Mouse (Mus musculus) G1E (cell line): ENCODE measurements around the gene Slc36a2. TPM values are rescaled to one million over a fixed set of nuclear protein-coding genes. Genes with fewer than 3 reads are reported as not detected.

Experiments
- ATAC-seq: 2 replicates; pipeline ENCODE4 v1.8.0; 2016; ENCODE audit warnings: mild to moderate bottlenecking; ENCODE audit not compliant: insufficient number of reproducible peaks, poor library complexity, low FRiP score, severe bottlenecking; ENCODE audit errors: extremely low read depth
- DNase-seq: peaks from one replicate; pipeline ENCODE4 v3.0.0; 2012; ENCODE audit warnings: low spot score
- H3K27me3 ChIP-seq: 2 replicates; pipeline ENCODE4 v1.6.1; 2012; ENCODE audit warnings: mild to moderate bottlenecking, low read length, inconsistent platforms; ENCODE audit not compliant: insufficient read depth
- H3K36me3 ChIP-seq: replicated peaks from 2 replicates; pipeline ENCODE3; 2012; ENCODE audit warnings: mild to moderate bottlenecking, inconsistent platforms
- H3K4me1 ChIP-seq: 2 replicates; pipeline ENCODE4 v1.6.1; 2012; ENCODE audit warnings: low read depth, low read length, inconsistent platforms, mixed read lengths; ENCODE audit not compliant: insufficient read depth
- H3K4me3 ChIP-seq: 2 replicates; pipeline ENCODE4 v1.5.1; 2012; ENCODE audit warnings: low read depth, mild to moderate bottlenecking, inconsistent platforms, low read length, moderate library complexity, mixed read lengths
- H3K9me3 ChIP-seq: replicated peaks from 2 replicates; pipeline ENCODE4 v1.6.1; 2012; ENCODE audit warnings: inconsistent platforms
- CTCF ChIP-seq: IDR thresholded peaks from 2 replicates; pipeline ENCODE4 v1.5.1; 2012; ENCODE audit warnings: low read depth, low read length, inconsistent platforms, mixed read lengths
- GATA1 ChIP-seq: IDR thresholded peaks from 2 replicates; pipeline ENCODE4 v1.6.1; 2012; ENCODE audit warnings: borderline replicate concordance, low read length, inconsistent platforms, mixed read lengths
- GATA2 ChIP-seq: IDR thresholded peaks from 2 replicates; pipeline ENCODE4 v1.6.1; 2012; ENCODE audit warnings: low read depth, low read length, inconsistent platforms, borderline replicate concordance
- POLR2AphosphoS5 ChIP-seq: IDR thresholded peaks from 2 replicates; pipeline ENCODE4 v1.6.1; 2012; ENCODE audit warnings: low read depth, low read length, inconsistent platforms; ENCODE audit not compliant: insufficient replicate concordance
- TAL1 ChIP-seq: conservative IDR thresholded peaks from 2 replicates; pipeline ENCODE4 v1.6.1; 2012; ENCODE audit warnings: low read depth, low read length, inconsistent platforms, mixed read lengths
- polyA plus RNA-seq: library from polyadenylated mRNA; stranded (reverse); fragments of >175 nt; gene quantifications from 2 replicates; pipeline ENCODE4 v1.2.3, GENCODE M21; 2012
- total RNA-seq, 2 experiments: library from RNA; stranded (forward) in 1 of 2; stranded (reverse) in 1 of 2; fragments of 200-1000 nt in 1 of 2; fragments of >200 nt in 1 of 2; fragmentation: Nextera tagmentation in 1 of 2; gene quantifications; 2 replicates each; pipeline ENCODE4 v1.2.3; 2014 to 2017

The Slc36a2 gene
- total and polyA plus RNA-seq, 3 experiments = 0.16 TPM; not detected in 2

GRCm38 (mm10) chr11:55190216-55190615, 5.3 kb upstream of the Slc36a2 start:
- no peaks in the 10 kb centered on the region for H3K9me3 ChIP-seq

GRCm38 (mm10) chr11:55187777-55188176, 2.9 kb upstream of the Slc36a2 start:
- no peak for TF ChIP-seq POLR2AphosphoS5
- no peak for TF ChIP-seq GATA1
- no peak for TF ChIP-seq CTCF
- TF ChIP-seq TAL1 = no peak
- TF ChIP-seq GATA2 = no peak
- Histone ChIP-seq H3K9me3 (no peaks in the 10 kb centered on the region), H3K27me3 (peaks cover 9% of the 10 kb centered on the region; the same call in 1 of the 2 replicates), H3K36me3 (no peaks in the 10 kb centered on the region), H3K4me1 (no peaks in the 10 kb centered on the region), H3K4me3 (no peak overlapping the region)
- DNase-seq = no peak
- ATAC-seq = no peak

More at GRCm38 (mm10) chr11:55190216-55190615, 5.3 kb upstream of the Slc36a2 start:
- Histone ChIP-seq H3K27me3 (no peaks in the 10 kb centered on the region), H3K4me3 (no peak overlapping the region), H3K4me1 (no peaks in the 10 kb centered on the region), H3K36me3 (no peaks in the 10 kb centered on the region)
- TF ChIP-seq POLR2AphosphoS5 = no peak
- TF ChIP-seq CTCF = no peak
- TF ChIP-seq TAL1 = no peak
- TF ChIP-seq GATA2 = no peak
- no peak for TF ChIP-seq GATA1
- ATAC-seq (no peak), DNase-seq (no peak)

- peaks cover 9% of the 10 kb centered on the region; the same call in 1 of the 2 replicates for H3K27me3 ChIP-seq
- ATAC-seq = no peak
- no peaks in the 10 kb centered on the region for H3K9me3 ChIP-seq
- DNase-seq = no peak
- TF ChIP-seq GATA2 (no peak), GATA1 (no peak), TAL1 (no peak), CTCF (no peak), POLR2AphosphoS5 (no peak)
- no peaks in the 10 kb centered on the region for H3K4me1 ChIP-seq
- no peaks in the 10 kb centered on the region for H3K36me3 ChIP-seq
- no peak overlapping the region for H3K4me3 ChIP-seq
Observed at GRCm38 (mm10) chr11:55187292-55187691, 2.4 kb upstream of the Slc36a2 start.

- no peak overlapping the region for H3K4me3 ChIP-seq
Observed at GRCm38 (mm10) chr11:55184246-55184645, 631 bp downstream of the Slc36a2 start.

DNA sequence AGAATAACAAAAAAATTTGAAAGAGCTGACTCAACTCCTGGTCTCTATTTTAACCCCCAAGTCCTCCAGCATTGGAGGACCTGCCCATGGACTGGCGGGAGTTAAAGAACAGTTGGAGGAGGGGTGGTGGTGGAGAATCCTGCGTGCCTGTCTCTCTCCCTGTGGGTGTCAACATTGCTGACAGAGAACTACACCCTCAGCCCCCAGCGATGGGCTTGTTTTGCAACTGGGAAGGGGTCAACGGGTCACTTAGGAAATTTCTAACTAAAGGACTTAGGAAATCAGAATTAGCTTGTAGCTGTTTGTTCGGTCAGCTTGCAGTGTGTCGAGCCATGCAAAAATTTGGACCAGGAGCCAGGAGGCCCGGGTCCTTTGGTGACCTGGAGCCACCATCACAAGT, 1.8 kb downstream of the Slc36a2 start:
- TF ChIP-seq GATA1 (no peak), POLR2AphosphoS5 (no peak), CTCF (no peak), TAL1 (no peak), GATA2 (no peak)
- no peak for ATAC-seq
- no peaks in the 10 kb centered on the region for H3K4me1 ChIP-seq
- no peak overlapping the region for H3K4me3 ChIP-seq
- DNase-seq = no peak
- H3K9me3 ChIP-seq = no peaks in the 10 kb centered on the region
- H3K27me3 ChIP-seq = peaks cover 9% of the 10 kb centered on the region; the same call in 1 of the 2 replicates
- H3K36me3 ChIP-seq = no peaks in the 10 kb centered on the region

More at GRCm38 (mm10) chr11:55184246-55184645, 631 bp downstream of the Slc36a2 start:
- Histone ChIP-seq H3K4me1 (no peaks in the 10 kb centered on the region), H3K27me3 (peaks cover 9% of the 10 kb centered on the region; the same call in 1 of the 2 replicates), H3K36me3 (no peaks in the 10 kb centered on the region), H3K9me3 (no peaks in the 10 kb centered on the region)
- TF ChIP-seq GATA1 (no peak), GATA2 (no peak), POLR2AphosphoS5 (no peak), CTCF (no peak), TAL1 (no peak)
- no peak for DNase-seq
- no peak for ATAC-seq

GRCm38 (mm10) chr11:55179856-55180255, 5.0 kb downstream of the Slc36a2 start:
- Histone ChIP-seq H3K36me3 (no peaks in the 10 kb centered on the region), H3K27me3 (peaks cover 9% of the 10 kb centered on the region; the same call in 1 of the 2 replicates), H3K4me1 (no peaks in the 10 kb centered on the region), H3K9me3 (no peaks in the 10 kb centered on the region), H3K4me3 (no peak overlapping the region)
- no peak for ATAC-seq
- TF ChIP-seq POLR2AphosphoS5 = no peak
- TF ChIP-seq TAL1 = no peak
- no peak for TF ChIP-seq CTCF
- no peak for TF ChIP-seq GATA2
- no peak for TF ChIP-seq GATA1
- DNase-seq = no peak
